Mouse (Mus musculus): Measurements from ENCODE around the gene Dnajb11.
A peak's percentile ranks its signal among the peaks of the same experiment; 100 is the strongest.

Gene Dnajb11

GRCm38 (mm10) chr16:22881487-22881886 is 23.8 kb downstream of the Dnajb11 start:
- peak; percentile 50 for DNase-seq (ENCODE audit: low read depth, low spot score)

DNA sequence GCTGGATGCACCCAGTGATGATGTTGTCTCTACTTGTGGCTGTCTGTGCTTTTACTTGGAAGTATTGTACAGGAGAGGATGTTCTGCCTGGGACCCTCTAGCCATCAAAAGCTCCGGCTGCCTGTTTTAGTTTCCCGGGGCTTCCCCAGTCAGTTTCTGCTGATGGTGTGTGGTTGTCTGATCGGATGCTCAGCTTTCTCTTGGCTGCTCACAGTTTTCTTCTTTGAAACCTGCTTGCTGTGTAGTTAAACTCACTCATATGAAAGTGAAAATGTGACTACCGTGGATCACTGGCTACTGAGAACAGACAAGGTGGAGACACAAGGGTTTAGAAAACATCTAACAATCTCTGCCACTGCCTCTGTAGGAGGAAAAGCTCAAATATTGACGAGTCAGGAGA is 25.8 kb downstream of the Dnajb11 start:
- DNase-seq (ENCODE audit: low read depth, low spot score), result no peak

GRCm38 (mm10) chr16:22885356-22885755 is 27.7 kb downstream of the Dnajb11 start:
- DNase-seq (ENCODE audit: low read depth, low spot score), result no peak

- no peak for DNase-seq (ENCODE audit: low read depth, low spot score)
Observed at GRCm38 (mm10) chr16:22886726-22887125, 29.1 kb downstream of the Dnajb11 start.

DNA sequence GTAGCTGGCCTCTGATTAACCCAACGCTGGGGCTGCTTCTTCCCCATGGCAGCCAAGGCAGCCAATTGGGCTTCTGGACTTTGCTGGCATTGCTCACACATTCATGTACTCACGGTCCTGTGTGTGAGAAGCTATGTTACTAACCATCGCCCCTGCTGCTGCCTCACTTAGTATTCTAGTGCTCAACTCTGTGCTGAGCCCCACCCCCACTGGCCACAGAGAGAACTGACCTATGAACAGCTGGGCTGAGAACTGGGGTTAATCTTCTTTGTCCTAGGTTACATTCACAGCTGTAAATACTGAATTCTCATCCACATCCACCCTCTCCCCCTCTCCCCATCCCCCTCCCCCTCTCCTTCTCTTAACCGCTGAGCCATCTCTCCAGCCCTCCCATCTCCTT is 31.2 kb downstream of the Dnajb11 start:
- DNase-seq (ENCODE audit: low read depth, low spot score), result no peak

DNA sequence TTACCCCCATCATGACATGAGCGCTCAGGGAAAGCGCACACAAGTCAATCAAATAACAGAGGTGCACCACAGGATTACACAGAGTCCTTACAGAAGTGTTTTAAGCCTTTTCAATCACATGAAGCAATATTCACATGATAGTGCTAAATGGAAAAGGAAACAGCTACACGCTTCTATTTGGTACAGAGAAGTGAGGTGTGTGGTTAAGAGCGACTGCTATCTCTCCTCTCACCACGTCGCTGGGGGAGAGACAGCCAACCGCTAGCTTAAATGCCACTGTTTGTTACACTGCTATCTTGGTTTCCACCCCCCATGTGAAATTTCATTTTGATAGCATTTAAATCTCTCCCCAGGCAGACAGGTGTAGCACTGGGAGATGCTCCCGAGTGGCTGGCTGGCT is 32.1 kb downstream of the Dnajb11 start:
- DNase-seq (ENCODE audit: low read depth, low spot score), result no peak

DNA sequence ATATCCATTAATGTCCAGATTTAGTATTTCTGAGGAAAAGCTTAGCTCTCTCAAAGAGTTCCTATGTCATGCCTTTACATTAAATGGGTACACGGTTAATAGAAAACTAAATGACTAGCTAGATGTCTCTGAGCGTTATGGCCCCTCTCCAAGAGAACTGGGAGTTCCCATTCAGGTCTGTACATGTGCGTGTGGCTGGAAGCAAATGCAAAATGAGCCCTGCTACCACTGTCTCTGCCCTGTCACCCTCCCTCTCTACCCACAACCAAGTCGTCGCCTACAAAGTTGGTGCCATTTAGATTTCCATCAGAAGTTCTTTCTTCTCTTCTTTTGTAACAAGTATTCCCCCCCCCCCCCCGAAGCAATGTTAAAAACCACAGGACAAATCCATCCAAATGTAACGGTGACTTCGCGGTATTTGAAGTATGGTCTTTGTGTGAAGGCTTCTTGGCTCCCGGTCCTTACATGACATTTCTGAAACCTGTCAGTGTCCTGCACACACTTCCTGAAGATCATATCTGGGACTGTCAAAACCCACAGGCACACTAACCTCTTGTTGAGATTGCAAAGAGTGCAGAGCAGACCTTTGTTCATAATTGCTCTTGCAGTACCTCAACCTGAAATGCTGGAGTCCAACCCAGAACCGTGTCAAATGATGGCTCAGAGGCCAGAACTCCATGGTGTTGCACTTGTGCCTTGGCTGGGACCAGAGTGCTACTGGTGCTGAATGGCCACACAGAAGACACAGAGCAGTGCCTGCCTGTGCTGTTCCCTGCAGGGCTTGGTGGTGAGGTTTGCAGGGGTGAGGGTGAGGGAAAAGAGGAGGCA is 33.3 kb downstream of the Dnajb11 start, which contains the start of gene Ahsg:
Ahsg (plus strand) TSS at position 595 of the 828 bp plus-strand sequence.
- DNase-seq (ENCODE audit: low read depth, low spot score), result no peak

DNA sequence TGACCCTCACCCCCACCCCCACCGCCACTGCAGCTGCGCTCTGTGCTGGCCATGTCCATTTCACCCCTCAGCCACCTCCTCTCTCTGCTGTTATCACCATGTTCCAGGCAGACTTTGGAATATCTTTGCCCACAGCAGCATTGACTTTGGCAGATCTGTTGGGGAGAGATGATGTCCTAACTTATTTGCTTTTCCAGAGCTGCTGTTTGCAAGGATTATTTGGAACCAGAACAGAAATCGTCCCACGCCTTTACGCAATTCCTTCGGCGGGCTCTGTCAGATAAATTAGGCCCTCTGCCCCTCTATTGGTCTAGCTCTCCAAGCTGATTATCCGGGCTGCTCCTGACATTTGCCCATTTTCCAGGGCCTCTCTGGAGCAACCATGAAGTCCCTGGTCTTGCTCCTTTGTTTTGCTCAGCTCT is 34.1 kb downstream of the Dnajb11 start:
- DNase-seq (ENCODE audit: low read depth, low spot score), result no peak

GRCm38 (mm10) chr16:22894095-22894494 is 36.5 kb downstream of the Dnajb11 start:
- no peak for DNase-seq (ENCODE audit: low read depth, low spot score)

DNA sequence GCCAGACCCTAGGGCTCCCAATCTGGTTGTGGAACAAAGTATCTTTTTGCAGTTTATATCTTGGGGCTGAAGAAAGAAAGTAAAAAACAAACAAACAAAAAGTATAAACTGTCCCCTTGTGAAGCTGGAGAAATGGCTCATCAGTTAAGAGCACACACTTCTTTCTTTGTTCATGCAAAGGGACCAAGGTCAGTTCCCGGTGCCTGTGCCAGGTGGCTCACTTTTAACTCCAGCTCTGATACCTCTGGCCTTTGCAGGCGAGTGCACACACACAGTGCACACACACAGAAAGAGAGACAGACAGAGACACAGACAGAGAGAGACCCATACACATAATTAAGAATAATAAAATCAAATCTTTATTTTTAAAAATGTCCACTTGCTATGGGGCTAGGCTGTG is 39.0 kb downstream of the Dnajb11 start:
- DNase-seq (ENCODE audit: low read depth, low spot score), result no peak

DNA sequence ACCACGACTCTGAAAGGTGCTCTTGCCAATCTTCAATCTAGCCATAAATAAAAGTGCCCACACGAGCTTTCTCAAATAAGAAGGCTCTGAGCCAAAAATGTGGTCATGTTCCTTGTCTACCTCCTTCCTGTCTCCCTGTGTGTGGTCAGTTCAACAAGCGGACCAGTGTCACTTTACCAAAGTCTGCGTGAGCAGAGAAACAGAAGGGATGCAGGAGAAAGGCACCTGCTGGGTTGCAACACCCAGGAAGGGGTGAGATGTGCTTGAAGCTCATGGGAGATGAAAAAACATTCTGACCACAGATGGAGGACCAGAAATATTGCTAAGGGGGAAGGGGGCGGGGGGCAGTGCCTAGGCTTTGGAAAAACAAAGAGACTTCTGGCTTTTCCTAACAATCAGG is 41.7 kb downstream of the Dnajb11 start:
- DNase-seq (ENCODE audit: low read depth, low spot score), result peak; percentile 10

- DNase-seq (ENCODE audit: low read depth, low spot score), result no peak
Observed at GRCm38 (mm10) chr16:22899866-22900570, 42.4 kb downstream of the Dnajb11 start.

GRCm38 (mm10) chr16:22901326-22901725 is 43.7 kb downstream of the Dnajb11 start:
- DNase-seq (ENCODE audit: low read depth, low spot score), result no peak

DNA sequence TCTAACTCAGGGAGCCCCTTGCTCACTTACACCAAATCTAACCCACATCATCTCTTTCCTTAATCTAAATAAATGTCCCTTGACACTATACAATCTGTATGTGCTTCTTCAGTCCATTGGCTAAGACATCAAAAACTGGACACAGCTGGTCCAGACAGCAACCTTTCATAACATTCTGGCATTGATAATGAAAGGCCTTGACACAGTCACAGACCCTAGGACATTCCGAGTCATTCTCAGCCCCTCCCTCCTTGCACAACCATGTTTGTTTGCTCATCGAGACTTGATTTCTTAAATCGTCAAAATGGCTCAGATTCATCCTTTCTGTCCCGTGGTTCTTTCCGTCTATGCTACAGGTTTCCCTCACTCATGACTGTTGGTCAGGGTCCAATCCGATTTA is 51.6 kb downstream of the Dnajb11 start:
- DNase-seq (ENCODE audit: low read depth, low spot score), result no peak

DNA sequence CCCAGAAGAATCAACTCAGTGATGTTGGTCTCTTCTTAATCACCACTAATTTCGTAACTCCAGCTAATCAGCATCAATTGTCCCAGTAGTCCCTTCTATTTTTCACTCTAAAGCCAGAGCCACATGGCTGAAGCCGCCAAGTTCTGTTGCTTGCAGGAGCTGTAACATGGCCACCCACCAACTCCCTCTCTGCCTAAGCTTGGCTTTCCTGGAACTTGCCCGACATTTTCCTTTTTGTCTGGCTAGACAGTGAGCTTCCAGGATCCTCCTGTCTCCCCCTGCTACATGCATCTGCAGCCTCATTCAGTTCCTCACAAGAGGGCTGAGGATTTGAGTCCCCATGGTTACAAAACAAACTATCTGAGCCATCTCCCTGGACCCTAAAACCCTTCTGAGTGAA is 54.3 kb downstream of the Dnajb11 start:
- DNase-seq (ENCODE audit: low read depth, low spot score), result no peak

- DNase-seq (ENCODE audit: low read depth, low spot score), result peak; percentile 71
Observed at GRCm38 (mm10) chr16:22912886-22913285, 55.2 kb downstream of the Dnajb11 start.

DNA sequence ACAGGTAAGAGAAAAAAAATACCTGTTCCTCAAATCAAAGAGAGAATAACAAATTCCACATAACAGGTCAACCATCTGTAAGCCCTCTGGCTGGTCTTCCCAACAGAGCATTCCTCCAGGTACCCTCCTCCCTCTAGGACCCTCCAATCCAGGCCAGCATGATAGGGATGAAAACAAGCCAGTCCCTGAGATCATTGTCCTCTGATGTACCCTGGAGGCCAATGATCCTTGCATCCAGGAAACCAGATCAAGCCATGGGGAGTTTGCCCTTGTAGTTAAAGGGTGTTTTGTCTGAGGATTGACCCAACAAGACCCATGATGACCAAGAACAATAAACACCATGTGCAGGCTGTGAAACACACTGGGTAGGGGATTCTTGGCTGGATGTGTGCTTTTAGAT is 56.6 kb downstream of the Dnajb11 start:
- DNase-seq (ENCODE audit: low read depth, low spot score), result no peak

DNA sequence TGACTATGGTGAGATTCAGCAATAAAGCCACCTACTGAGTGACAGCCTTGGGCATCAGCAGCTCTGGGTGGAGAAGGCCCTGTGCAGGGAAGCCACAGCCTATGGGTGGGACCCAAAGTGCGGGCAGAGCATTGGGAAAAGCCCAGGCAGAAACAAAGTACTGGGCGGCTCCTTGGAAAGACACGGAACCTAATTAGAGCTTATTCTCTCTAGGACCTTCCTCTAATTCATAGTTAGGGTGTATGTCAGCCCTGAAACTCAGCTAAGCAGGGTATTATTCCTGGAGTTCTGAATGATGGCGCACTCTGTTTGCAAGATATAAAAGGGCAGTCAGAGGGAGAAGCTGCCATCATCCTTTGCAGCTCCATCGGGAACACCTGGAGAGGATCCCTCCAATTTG is 60.4 kb downstream of the Dnajb11 start, which contains the start of gene Fetub:
Fetub (plus strand) TSS at position 301 of the 400 bp plus-strand sequence.
- DNase-seq (ENCODE audit: low read depth, low spot score), result no peak

GRCm38 (mm10) chr16:22918664-22919312 is 61.1 kb downstream of the Dnajb11 start:
- peak; percentile 30 for DNase-seq (ENCODE audit: low read depth, low spot score)

DNA sequence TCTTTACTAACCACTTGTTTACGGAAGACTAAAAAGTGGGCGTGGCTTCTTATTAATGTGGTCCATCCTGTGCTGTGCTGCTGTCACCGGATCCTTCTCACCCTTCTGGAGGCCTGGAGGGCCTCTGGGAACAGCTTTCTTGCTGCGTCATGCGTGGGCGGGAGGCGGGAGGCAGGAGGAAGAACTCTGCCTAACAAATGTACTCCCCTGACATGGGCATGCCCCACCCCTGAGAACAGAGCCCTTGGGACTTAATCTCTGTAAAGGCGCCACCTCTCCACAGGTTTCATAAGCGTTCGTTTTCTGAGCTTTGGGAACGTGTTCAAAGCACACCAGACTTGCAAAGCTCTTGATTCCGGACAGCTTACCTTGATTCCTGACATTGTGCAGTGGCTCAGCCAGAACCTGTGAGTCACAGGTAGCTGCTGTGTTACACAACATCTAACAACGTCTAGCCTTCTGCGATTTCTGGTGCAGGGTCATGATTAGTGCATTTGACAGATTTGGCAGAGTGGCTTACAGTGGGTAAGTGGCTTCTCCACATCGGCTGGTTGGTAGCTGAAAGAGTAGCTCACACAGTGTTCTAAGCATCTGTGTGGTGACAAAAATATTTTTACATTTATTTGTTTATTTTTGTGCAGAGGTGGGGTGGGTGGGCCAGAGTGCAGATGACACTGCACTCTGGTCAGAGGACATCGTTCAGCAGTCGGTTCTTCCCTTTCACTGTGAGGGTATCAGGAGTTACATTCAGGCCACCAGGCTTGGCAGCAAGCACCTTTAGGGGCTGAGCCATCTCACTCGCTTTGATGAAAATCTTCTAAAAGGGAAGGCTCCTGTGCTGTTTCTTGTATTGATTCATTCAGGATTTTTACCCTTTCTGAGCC is 62.6 kb downstream of the Dnajb11 start:
- peak; percentile 84 for DNase-seq (ENCODE audit: low read depth, low spot score)

DNA sequence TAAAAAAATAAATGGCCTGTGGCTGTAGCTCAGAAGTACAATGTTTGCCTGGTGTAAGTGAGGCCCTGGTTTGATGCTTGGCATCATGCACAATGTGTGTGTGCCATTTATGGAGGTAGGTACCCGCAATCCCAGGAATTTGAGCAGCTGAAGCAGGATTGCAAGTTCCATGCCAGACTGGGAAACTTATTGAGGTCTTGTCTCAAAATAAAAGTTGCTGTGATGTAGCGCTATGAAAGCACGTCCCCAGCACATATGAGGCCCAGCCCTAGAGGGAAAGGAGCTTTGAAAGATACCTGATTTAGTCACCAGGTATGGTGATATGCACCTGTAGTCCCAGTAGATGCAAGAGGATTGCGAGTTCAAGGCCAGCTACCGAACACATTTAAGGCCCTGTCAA is 64.1 kb downstream of the Dnajb11 start:
- no peak for DNase-seq (ENCODE audit: low read depth, low spot score)

All from 3T3-L1 (cell line).